Mouse (Mus musculus) brain, embryonic 18.5 days (tissue): ENCODE measurements around the gene Nbea.

Experiments
- DNase-seq: peaks from one replicate; pipeline ENCODE4 v3.0.0-alpha.2; 2012; ENCODE audit warnings: low read depth, low spot score

Nbea gene

DNA sequence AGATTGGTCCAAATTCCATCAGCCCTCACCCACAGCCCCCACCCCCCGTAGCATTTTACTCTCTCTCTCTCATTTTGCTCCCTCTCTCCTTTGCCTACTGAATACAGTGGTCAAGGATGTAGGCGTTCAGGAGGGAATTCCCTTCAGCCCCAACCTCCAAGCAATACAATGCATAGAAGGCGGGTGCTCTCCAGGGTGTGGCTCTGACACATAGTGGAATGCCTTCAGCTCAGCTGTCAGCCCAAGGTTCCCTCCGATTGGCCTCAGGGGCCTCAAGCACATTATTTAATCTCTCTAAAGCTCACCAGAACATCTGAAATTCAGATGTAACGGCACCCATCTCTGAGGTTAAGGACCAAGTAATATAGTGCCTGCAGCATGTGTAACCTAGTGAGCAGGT is 590.2 kb downstream of the Nbea start:
- DNase-seq = no peak

DNA sequence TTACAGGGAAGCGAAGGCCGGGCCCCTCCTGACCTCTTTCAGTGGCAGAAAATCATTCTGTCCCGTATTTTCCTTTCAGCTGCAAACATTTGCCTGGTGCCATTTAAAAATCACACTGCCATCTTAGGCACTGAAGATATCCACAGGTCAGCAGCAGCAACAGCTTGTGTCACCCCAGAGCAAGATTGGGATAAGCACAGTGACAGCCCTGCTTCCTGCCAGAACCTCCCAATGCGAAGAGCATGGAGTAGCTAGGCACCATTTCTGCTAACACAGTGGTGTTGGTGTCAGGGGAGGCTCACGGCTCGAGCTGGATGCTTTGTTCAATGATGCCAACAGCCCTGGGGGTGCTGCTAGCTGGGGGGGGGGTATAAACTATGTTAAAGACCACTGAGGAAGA is 592.8 kb downstream of the Nbea start:
- no peak for DNase-seq

DNA sequence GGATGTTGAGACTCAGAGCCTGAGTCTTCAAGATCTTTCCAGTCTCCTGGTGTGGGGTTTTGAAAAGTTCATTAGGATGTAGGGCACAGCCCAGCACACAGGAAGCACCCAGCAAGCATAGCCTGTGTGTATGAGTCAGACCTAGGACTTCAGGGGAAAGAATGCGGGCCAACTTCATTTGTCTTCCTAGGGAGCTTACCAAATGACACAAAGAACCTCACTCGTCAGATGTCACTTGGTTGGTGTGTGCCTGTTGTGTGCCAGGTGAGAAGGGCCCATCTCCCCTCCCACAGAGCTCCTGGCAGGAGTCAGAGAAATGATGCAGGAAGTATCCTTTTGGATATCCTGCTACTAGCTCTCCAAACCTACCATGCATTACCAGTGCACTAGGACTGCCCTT is 593.2 kb downstream of the Nbea start:
- DNase-seq = no peak

DNA sequence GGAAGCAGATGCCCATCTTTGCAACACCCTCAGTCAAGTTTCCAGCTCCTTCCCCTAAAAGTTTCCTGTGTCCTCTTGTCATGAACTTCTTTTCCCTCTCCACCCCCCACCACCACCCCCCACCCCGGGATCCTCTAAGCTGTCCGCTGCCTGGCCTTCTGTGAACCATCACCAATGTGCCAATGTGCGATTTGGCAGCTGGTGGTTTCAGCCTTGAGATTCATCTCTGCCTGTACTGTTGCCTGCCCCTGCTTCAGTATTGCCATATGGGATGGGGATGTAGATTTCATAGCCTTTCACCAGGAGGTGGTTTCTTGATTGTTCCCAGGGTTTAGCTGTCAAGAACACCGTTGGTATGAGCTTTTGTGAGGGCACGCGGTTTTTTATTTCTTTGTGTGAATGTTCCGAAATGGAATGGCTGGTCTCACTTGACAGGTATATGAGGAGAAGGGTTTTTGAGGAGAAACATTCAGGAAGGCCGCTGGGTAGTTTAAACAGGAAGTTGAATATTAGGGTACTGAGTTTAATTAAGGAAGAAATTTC is 594.0 kb downstream of the Nbea start:
- DNase-seq = no peak

DNA sequence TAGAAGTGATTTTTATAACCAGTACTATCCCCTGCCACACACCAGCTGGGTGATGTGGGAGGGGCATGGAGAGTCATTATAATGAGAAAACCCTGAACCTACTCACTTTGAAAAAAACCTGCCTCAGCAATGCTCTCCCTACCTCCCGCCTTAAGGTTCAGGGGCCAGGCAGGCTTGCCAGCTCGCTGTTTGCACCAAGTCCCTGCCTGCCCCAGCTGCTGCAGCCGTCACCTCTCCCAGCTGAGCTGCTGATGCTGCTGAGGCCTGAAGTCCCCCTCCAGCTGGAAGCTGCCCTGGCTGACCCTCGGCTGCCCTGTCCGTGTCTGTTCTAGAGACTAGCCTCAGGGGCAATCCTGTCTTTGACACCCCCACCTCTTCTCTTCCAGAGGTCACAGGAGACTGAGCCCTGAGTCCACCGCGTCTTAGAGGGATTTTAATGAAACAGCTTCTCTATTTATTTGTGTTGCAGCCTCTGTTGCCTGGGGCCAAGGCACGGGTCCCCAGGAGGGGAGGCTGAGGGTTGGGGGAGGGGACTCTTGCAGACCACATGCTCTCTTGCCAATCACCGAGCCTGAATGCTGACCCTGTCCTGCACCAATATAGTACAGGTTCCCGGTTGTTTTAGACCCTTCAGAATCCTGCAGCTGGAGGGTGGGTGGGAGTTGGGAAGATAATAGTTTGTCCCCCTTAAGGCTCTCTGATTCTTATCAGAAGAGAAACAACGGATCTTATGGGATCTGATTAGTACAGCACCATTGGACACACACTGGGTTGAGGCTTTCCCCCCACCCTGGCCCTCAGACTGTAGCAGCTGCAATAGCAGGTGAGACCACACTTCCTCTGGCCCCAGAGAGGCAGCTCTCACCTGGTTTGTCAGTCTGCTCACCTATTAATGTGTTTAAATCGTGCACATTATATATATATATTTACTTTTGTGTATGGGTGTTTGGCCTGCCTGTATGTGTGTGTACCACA is 595.2 kb downstream of the Nbea start:
- DNase-seq = no peak

DNA sequence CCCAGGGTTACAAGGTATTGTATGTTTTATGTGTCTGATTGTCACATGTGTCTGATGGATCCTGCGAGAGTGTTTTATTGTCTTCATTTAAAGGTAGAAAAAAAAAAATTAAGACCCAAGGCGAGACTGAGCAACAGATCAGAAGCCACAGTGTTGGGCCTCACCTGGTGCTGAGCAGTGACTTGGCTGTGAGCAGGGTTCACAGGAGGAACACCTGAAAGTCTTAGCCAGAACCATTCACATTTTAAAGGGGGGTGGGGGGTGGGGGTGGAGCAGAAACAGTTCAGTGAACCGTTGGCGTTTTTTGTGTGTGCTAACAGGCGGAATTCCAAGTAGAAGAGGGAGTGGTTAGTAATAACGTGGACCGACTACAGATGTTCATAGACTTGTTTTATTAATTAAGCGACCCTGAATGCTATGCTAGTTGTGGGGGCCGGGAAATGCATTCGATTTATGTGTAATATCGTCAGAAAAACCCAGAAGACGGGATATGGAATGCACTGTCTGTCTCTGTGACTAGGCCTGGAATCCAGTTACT is 596.0 kb downstream of the Nbea start:
- DNase-seq = no peak
